Mouse (Mus musculus): ENCODE data around the gene Gpr1. TPM values are rescaled to one million over a fixed set of nuclear protein-coding genes. Genes with fewer than 3 reads are reported as not detected.

Gene Gpr1
- under 1 TPM; 0.31 to 0.49 TPM for total RNA-seq (2021)

DNA sequence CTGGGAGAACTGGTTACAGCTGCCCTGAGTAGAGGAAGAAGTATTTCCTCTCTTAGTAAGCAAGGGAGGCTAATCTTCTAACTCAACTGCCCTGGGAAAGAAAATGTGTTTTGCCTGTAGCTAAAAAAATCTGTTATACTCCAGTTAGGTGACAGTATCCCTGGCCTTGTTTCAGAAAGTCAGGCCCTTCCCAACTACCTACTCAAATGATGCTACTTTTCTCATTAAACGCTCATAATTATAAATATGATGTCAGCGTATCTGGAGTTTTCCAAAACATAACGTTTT is at the start of gene Gpr1:
Gene Gpr1, minus strand, starts transcription at position 273 of the 288 bp plus-strand sequence.
- intact Hi-C loops (cut with DNase I) = no loop called here

DNA sequence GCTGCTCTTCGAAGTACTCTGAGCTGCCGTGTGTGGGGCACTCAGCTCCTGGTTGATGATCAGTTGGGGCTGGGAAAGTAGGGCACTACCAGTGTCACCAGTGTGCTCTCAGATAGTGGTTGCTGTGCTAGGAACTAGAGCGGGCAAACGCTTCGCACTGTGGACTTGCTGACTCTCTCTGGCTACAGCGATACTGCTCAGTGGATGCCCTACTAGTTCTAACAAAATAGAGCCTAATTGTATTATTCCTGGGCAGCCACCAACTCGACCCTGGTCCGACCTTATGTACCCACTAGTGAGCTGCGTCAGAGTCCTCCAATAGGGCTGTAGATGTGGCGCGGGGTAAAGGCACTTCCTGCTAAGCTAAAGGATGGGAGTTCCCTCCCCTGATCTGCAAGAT is 49.3 kb upstream of the Gpr1 start:
- intact Hi-C loops (cut with DNase I) = no loop called here

More for the DNA sequence above, at the start of gene Gpr1:
- no peak for DNase-seq (ENCODE audit: low spot score)

DNA sequence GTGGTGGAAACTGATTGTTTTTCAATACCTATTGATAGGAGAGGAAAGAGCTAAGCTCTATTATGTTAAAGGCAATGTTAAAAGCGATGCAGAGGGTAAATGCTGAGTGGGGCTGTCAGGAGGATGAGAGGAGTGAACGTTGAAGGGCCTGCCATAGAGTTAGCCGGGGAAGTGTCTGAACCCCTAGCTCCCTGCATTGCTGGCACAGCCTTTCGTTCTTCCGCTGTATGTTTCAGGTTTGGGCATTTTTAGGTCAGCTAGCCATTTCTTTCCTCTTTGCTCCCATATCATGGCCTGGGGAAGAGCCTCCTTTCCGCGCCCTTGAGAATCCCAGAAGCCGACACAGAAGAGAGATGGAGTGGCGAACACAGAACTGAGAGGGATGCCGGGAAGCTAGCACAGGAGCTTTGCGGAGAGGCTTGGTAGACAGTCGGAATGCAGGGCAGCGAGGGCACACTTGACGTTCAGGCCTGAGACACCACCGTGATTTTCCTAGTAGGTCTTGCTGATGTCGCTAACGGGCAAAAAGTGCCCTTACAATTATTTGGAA is 46.8 kb upstream of the Gpr1 start:
- intact Hi-C loops (cut with DNase I) = no loop called here
- no peak for DNase-seq (ENCODE audit: low spot score)

More for the DNA sequence above, 49.3 kb upstream of the Gpr1 start:
- no peak for DNase-seq (ENCODE audit: low spot score)

DNA sequence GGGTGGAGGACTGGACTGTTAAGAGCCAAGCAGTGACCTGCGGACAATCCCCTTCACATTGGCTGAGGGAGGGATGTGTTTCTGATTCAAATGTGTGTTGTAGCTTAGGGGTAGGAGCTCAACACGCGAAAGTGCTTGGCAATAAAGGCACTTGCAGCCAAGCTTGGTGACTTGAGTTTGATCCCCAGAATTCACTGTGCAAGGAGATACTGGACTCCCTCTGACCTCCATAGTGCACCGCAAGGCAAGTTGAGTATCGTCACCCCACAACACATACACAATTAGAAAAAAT is 46.3 kb upstream of the Gpr1 start:
- intact Hi-C loops (cut with DNase I) = no loop called here

DNA sequence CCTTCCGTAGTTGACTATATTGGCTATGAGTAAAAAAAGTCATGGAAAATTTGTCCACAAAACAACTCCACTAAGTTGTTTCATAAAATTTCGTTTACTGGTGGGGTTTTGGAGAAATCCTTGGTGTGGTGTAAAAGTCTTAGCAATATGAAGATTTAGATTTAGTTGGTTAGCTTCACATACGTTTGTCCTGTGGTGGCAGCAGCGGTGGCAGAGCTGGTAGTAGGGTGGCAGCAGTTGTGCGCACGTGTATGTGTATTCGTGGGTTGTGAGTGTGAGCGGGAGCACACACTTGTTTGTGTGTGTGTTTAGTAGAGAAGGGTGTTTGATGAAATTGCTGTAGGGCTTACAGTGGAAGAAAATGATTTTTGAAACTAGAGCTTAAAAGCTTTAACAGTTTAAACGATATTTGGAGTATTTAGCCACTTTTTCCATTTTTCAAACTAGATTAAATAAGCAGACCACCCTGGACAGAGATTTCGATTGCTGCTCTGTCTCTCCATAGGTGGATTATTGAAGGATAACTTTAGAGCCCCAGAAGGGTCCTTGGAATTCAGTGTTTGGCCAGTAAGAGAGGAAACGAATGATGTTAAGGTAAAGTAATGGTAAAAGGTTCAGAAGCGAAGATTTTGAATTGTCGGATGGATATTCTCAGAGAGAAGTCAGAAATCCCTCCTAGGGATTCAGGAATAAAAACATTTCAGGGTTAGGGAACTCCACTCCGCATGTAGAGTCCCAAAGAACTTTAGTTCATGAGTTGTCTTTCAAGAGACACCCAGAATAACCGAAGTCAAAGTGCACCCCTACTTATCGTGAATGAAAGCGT is 45.8 kb upstream of the Gpr1 start:
- intact Hi-C loops (cut with DNase I) = loop anchor here (2.0 kb wide), 1 partner anchor 17 kb away; no protein-coding TSS in a partner anchor
- no peak for DNase-seq (ENCODE audit: low spot score)

More for the DNA sequence above, 46.3 kb upstream of the Gpr1 start:
- no peak for DNase-seq (ENCODE audit: low spot score)

DNA sequence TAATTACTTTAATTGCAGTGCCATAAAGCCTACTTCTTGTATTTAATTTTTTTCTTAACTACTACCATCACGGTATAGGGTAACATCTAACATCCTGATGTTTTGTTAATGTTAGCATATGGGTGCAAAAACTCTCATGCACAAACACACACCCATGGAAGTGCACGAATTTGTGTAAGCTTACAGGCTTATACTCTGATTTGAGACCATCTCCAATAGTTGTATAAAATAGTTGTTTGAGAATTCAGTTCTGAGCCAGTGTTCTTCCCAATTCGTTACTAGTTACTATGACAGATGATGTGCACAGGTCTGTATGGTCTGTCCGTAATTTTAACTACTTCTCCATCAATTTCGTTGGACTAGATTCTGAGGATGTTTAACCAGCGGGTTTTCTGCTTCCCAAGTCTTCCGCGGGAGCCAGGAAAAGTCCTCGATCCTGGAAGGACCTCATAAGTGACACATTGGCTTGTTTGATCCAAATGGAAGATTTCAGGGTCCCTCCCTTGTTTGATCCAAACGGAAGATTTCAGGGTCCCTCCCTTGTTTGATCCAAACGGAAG is 45.0 kb upstream of the Gpr1 start:
- DNase-seq (ENCODE audit: low spot score) = no peak
- intact Hi-C loops (cut with DNase I) = loop anchor here (2.0 kb wide), 1 partner anchor 17 kb away; no protein-coding TSS in a partner anchor

DNA sequence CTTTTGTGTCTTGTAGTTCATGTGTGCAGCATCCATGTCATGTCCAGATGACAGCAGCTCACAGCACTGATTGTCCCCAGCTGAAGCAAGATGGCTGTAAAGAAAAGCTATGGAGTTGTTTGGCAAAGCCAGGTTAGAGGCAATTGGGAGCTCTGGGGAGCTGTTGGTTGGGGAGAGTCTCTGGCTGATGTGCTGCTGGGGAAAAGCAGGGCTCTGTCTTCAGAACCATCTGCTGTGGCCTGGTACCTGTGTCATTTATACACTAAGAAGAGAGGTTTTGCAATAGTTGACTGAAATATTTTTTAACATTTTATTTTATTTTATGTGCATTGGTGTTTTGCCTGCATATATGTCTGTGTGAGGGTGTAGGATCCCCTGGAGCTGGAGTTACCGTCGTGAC is 44.2 kb upstream of the Gpr1 start:
- intact Hi-C loops (cut with DNase I) = loop anchor here (2.0 kb wide), 1 partner anchor 18 kb away; no protein-coding TSS in a partner anchor
- DNase-seq (ENCODE audit: low spot score) = no peak

DNA sequence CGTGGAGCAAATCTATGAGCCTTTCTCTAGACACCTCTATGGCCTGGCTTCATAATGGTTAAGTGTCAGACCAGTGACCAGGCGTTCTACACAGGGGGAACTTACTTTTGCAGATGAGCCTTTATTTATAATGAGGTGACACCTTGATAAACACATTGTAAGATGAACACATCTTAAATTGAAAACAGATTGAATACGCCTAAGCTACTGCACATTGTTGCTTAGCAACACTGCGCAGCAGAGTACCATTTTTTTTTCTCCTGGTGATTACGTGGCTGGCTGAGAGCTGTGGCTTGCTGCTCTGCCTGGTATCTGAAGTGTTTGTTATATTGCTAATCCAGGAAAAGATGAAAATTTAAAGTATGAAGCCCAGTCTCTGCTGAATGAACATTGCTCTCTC is 41.7 kb upstream of the Gpr1 start:
- intact Hi-C loops (cut with DNase I) = no loop called here

DNA sequence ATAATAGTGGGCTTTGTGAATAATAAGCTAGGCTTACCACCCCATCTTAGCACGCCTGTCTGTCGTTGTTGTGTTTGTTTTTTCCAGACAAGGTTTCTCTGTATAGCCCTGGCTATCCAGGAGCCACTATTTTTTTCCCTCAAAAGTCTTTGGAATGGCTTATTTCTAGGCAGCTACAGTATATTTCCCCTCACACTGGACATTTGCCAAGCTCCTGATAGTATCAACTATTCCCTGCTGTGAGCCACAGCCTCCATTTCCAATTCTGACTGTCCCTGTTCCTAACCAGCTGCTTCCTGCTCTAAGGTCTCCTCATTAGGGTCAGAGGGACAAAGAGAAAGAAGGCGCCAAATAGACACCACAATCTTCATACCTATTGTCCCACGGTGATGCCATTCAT is 40.8 kb upstream of the Gpr1 start:
- intact Hi-C loops (cut with DNase I) = no loop called here
- no peak for DNase-seq (ENCODE audit: low spot score)

More for the DNA sequence above, 41.7 kb upstream of the Gpr1 start:
- DNase-seq (ENCODE audit: low spot score) = no peak

DNA sequence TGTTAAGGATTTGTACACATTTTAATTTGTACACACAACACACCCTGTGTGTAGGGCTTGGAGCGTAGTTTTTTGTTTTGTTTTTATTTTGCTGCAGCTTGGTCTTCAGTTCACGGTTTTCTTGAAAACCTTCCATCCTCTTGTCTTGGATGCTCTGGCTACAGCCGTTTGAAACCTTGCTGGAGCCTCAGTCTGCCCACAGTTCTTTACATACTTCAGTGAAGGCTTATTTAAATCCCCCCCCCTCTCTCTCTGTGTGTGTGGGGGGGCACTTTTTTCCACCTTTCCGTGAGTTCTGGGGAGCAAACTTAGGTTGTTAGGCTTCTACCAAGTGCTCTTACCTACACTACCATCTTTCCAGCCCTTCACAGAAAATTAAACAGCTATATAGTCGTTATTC is 38.9 kb upstream of the Gpr1 start:
- intact Hi-C loops (cut with DNase I) = loop anchor here (5.0 kb wide), 1 partner anchor 71 kb away; no protein-coding TSS in a partner anchor
- no peak for DNase-seq (ENCODE audit: low spot score)

DNA sequence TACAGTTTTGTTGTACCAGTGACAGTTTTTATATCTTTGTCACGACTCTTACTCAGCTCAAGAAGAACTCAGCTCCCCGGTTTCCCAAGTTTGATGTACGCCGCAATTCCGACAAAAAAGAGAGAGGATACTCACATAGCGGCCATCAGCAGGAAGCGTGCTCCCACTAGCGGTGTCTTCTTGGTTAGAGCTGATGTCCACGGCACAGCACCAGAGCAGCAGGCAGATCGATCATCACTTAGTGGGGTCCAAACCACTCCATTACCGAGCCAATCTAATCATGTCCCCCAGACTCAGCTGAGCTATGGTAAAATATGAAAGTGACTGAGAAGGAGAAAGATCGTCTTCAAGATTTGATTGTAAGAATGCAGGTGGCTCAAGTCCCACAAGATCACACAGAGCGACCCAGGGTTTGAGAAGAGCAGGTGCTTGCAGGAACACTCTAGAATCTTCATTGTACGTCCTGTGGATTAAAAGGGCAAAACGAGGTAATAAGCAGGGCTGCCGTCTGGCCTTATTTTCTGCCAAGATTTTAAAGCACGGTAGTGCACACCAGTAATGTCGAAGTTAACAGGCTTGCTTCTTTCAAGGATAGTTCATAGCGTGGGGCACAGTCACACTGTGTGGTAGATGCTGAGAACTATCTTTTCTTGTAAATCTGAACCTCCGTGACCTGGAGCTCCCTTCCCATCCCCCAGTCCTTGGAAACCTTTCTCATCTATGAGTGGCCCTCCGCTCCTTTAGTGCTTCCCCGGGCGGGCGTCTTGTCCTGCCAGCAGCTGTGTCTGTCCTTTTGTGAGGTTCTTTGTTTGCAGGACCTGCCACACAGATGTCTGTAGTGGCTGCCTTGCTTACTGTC is 38.2 kb upstream of the Gpr1 start:
- intact Hi-C loops (cut with DNase I) = loop anchor here (5.0 kb wide), 1 partner anchor 70 kb away; no protein-coding TSS in a partner anchor
- DNase-seq (ENCODE audit: low spot score) = no peak

DNA sequence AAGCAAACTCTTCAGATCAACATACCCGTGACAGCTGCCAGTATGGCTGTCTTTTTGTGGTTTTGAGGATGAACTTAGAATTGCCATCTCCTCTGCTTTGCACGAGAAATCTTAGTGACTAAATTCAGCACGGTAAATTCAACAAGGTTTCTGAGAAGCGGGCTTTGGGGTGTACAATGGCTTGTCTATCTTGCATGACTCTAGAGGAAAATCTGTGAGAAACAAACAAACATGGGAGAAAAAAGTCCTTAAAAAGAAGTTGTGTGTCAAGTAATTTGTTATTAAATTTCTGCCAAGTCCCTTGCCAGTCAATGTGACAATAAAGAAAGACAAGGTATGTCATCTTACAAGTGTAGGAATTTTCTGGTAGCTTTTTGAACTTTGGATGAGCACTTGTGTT is 34.9 kb upstream of the Gpr1 start:
- no peak for DNase-seq (ENCODE audit: low spot score)
- intact Hi-C loops (cut with DNase I) = no loop called here

DNA sequence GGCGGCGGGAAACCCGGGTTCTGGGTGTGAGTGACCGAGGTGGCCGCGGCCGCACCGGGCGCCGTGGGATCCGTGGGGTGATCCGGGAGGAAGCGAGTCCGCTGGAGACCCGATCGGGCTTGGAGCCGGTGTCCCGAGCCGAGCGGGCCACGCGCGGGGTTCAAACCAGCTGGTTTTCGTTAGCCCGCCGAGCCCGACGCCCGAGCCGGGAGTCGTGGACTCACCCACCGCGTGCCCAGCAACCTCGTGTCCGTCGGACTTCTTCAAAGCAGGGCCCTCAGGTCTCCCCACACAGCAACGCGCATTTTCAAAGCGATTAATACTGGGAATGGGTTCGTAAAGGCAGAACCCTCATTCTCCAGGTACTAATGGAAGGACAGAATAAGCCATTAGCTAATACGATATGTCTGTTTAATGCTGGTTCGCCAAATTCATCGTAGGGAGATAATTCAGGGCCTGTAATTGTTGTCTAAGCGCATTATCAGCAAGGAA is 34.1 kb upstream of the Gpr1 start:
- DNase-seq (ENCODE audit: low spot score) = no peak
- intact Hi-C loops (cut with DNase I) = no loop called here

DNA sequence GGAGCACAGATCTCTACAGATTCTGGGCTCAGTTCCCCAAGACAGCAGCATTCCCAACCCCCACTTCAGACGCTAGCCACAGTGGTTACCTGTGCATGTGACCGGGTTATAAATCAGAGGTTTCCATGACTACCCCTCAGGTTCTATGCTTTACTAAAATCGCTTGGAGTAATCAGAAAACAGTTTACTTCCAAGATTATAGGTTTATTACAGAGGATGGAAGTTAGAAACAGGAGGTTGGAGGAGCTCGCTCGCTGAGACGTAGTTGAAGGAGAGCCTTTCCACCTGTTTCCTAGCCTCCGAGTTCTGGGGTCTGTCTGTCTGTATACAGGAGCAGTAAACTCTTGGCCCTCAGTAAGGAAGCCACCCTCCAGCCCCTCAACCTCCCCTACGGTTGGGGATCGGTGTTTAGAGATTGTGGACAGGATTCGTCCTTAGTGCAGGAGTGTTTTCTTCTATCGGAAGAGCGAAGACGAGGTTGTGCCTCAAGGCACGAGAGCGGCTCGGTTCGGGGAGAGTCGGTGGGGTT is 33.6 kb upstream of the Gpr1 start:
- intact Hi-C loops (cut with DNase I) = no loop called here

DNA sequence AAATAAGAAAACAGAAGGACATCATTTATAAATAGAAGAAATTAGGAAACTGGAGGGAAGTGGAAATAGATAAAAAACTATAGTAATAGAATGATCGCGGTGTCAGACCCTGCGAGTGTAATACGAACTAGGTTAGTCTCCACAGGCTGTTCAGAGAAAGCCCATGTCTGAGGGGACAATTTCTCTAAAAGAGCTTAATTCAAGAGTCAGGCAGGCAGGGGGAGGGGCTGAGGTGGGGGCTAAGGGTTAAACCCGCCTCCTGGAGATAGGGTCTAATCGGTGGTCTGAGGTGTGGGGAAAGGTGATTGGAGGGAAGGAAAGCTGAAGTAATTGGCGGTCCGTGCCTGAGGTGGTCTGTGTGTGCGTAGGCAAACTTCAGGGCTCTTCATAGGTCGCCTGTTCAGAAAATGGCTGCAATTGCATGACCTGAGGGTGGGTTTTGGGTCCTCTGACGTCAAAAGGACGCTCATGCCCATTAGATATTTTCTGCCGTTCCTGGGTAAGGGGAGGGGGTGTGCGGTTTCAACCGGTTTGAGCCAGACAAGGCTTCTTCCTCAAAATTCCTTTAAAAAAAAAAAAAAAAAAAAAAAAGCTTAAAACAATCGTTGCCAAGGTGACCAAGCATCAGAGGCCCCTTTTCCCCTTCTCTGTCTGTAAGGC is 32.6 kb upstream of the Gpr1 start:
- no peak for DNase-seq (ENCODE audit: low spot score)
- intact Hi-C loops (cut with DNase I) = no loop called here

More for the DNA sequence above, 33.6 kb upstream of the Gpr1 start:
- DNase-seq (ENCODE audit: low spot score) = no peak

DNA sequence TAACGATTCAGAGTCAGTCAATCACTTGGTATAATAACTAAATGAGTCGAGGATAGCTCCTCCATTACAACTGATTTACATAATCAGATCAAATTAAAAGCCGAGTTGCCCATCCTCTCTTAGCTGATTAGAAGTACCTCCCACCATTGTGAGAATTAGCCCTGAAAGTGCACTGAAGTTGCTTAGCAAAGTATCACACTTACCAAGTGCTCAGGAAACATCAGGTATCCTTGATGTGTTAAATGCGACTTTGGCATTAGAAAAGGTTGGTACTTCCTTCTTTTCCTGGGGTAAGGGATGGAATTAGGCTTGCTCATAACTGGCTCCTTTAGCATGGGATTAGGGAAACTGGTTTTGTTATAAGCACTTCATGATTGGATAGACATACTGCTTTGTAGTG is 29.5 kb upstream of the Gpr1 start:
- intact Hi-C loops (cut with DNase I) = no loop called here

DNA sequence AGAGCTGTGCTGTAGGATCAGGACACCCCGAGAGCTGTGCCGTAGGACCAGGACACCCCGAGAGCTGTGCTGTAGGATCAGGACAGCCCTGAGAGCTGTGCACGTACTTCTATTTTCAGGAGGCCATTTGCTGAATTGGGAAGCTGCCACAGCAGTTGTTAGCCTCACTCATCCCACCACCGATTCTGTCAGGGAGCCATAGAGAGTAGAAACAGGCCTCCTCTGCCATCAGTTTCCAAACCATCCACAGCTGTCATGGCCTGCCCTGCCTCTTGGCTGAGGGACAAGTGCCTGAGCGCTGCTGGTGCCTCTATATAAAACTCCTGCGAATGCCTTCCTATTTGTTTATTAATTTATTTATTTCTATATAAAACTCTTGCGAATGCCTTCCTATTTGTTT is 25.4 kb upstream of the Gpr1 start:
- intact Hi-C loops (cut with DNase I) = loop anchor here (5.0 kb wide), 1 partner anchor 57 kb away; no protein-coding TSS in a partner anchor
- no peak for DNase-seq (ENCODE audit: low spot score)

More for the DNA sequence above, 29.5 kb upstream of the Gpr1 start:
- DNase-seq (ENCODE audit: low spot score) = no peak

DNA sequence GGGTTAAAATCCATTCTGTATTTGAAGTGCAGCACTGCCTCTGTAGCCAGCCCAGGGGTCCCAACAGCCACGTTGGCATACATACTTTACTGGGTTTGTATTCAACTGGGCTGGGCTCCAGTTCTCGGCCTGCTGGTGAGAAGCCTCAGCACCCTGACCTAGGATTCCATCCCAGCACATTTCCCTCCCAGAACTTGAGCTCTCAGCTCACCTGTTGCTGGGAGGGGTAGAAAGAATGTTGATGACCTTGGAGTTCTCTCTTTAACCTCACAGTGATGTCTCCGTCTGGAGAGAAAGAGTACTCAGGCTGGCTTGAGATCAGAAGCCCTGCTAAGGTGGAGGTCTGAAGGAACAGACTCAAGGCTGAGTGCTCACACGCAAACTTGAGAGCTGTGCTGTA is 25.0 kb upstream of the Gpr1 start:
- no peak for DNase-seq (ENCODE audit: low spot score)
- intact Hi-C loops (cut with DNase I) = loop anchor here (5.0 kb wide), 1 partner anchor 57 kb away; no protein-coding TSS in a partner anchor

DNA sequence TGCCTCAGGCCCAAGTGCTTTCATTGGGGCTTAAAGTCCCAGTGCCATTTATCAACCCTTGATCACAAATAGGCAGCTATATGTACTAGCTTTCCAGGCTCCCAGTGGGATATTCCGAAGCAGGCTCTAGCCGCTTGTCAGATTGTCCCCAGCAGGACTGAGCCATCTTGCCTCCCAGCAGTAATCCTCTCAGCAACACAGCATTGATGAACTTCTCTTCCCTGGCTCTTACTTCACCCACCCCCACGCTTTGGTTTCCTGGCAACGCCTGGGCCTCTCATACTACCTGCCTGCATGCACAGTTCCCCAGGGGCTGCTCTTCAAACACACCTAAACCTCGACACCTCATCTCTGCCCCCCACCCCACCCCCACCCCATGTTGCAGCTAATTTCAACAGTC is 23.0 kb upstream of the Gpr1 start:
- intact Hi-C loops (cut with DNase I) = loop anchor here (5.0 kb wide), 1 partner anchor 55 kb away; no protein-coding TSS in a partner anchor
- DNase-seq (ENCODE audit: low spot score) = no peak

Data from heart, postnatal 25 days (tissue).